Mouse (Mus musculus): ENCODE results near the gene Paqr3.

The Paqr3 gene

DNA sequence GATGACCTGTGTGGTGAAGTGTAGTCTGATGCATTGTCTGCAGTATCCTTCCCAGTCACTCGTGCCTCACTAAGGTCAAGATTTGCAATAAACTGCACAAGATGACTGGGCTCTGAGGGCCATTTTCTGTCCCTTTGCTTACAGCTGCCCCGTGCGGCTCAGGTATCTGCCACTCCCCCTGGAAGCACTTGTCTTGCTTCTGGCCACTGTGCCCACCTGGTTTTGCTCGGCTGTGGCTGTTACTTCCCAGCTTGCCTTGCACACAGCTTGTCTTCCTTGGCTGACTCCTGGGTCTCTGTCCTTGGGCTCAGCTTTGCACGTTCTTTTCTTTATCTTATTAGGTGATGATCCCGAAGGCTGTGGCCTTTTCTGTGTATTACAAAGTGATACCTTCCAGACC is 27.7 kb downstream of the Paqr3 start:
- no peak for DNase-seq

DNA sequence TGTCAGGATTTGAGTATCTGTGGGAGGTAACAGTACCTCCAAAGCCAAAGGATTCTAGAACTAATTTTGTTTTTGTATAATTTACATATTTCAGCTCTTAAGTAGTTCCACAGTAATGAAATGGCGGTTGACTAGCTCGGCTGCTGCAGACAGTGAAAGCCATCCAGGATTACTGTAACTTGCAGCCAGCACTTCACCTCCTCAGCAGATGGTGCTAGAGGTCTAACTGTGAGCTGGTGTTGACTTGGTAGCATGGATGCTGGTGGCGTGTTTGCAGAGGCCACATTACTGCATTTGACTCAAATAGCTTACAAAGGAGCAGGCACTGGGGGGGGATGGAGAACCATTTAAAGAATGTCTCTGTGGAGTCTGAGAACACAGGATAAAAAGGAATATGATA is 29.9 kb downstream of the Paqr3 start:
- DNase-seq: no peak

DNA sequence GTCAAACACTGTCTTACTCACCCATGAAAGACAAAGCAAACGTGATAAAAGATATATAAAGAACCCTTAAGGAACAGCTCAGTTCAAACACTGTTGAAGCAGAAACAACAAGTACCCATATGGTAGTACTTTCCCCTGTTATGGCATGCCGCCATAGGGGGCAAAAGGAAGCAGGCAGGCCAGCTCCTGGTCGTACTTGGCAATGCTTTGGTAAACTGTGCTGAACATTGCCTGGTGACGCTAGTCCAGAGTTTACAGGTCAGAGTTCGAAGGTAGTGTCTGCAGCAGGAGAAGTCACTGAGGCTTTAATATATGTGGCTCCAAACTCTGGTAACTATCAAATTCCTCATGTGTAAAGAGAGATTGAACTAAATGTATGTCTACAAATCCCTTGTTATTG is 32.8 kb downstream of the Paqr3 start:
- DNase-seq: peak; percentile 71

DNA sequence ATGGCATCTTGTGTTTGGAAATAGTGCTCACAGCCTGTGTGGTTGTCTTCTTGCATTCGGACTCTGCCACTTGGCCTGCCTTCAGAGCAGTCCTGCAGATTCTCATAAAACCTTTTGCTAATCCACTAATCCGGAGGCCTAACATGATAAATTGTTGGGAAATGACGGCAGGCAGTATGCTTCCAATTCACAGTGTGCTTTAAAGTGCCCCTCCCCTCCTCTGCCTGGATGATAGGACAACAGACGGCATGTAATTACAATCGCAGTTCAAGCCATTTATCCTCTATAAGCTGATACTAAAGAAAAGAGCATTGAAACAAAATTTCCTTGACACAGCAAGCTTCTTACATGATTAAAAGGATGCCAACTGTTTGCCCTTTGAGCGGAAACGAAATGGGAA is 33.7 kb downstream of the Paqr3 start:
- DNase-seq: no peak

DNA sequence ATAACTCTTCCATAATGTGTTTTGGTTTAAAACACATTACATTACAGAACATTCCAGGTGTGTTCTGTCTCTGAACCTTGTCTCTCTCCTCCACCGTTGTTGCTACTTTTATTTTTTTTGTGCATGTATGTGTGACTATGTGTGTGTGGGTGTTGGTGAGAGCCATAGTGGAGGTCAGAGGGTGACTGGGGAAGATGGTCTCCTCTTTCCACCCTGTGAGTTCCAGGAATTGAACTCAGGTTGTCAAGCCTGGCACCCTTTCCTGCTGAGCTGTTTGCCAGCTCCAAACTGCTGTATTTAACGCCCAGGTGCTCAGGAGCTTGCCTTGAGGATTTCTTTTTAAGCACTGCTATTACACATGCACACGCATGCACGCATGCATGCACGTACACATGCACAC is 35.2 kb downstream of the Paqr3 start:
- no peak for DNase-seq

DNA sequence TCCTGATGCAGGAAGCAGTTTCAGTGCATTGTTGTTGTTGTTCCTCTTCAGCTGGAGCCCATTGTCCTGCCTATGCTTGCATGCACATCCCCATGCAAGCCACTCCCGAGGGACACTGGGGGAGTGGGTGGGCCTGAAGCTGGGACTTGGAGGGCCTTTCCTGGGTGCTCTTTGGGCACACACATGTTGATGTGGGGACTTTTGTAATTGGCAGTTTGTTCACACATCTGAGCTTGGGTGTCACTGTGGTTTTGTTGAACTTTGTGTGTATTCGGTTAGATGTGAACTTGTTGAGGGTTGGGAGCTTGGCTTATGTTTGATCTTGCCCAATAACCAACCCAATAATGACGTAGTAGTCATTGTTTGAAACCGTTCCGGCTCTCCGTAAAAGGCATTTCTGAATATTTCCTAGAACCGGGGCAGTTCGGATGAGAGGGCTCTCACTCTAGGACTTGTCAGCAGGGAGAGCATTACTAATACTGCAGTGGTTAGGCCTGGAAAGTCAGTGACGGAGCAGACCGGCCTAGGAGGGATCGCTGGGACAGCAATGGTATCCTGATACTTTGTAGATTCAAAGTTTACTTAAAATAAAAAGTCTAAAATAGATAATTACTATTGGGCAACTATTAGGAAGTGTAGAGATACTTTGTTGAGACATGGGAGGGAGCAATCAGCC is 35.8 kb downstream of the Paqr3 start:
- DNase-seq: no peak

DNA sequence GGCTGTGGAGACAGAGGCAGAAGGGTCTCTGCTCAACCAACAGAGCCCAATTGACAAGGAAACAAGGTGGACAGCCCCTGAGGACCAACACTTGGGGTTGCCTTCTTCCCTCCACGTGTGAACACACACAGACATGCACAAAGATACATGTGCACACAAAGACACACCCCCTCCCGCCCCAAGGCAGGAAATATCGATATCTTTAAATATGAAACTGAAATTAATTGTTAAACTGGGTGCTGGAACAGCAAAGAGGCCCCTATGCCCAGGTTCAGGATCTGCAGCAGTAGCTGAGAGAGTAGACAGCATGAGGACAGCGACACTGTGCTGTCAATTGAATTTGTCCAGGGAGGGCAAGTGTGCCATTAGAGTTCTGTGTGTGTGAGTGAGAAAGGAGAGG is 45.6 kb downstream of the Paqr3 start:
- DNase-seq: no peak

DNA sequence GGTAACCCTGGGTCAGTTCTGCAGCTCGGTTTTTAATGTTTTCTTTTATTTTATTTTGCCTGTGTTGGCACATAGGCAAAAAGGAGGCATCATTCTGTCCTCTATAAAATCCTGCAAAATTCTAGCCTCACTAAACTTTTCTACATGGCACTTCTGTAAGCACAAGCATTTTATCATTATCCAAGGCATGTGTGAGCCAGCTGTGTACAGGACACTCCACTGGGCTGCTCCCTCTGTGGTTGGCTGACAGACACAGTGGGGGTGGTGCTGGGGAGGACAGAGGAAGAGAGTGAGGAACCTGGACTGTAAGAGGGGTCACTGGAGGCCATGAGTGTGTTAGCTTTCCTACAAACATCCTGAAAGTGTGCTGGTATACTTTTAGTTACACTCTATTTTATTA is 49.4 kb downstream of the Paqr3 start:
- DNase-seq: no peak

DNA sequence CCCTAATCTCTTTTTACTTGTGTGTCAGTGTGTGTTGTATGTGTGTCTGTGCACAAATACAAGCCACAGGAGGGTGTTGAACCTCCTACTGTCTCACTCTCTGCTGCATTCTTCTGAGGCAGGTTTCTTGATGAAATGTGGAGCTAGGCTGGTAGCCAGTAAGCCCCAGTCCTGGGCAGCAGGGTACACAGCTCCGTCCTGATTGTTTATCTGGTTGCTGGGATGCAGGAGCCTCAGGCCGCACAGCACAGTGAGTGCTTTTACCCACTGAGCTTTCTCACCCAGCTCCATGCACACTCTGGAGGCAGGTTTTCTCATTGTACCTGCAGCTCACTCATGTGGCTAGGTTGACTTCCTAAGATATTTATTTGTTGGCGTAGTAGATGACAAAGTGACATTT is 50.5 kb downstream of the Paqr3 start:
- no peak for DNase-seq

DNA sequence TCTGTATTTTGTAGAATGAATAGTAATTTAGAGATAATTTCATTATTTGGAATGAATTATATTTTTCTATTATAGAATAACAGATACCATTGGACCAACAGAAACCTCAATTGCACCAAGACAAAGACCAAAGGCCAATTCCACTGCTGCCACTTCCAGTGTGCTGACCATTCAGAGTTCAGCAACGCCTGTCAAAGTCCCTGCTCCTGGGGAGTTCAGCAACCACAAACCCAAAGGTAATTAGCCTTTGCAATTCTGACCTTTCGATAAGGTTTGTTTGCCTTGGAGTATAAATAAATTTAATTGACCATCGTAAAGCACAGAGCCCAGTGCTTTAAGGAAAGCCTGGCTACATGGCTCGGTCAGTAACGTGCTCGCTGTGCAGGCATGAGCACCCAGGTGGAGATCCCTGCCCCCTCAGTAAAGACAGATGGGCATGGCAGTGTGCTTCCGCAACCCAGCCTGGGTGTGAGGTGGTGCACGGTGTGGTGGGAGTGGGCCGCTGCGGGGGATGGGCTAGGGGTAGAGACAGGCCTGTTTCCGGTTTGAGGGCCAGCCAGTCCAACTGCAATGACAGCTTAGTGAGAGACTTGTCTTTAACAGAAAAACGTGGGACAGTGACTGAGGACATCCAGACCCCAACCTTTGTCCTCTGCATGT is 54.5 kb downstream of the Paqr3 start:
- peak; percentile 71 for DNase-seq

DNA sequence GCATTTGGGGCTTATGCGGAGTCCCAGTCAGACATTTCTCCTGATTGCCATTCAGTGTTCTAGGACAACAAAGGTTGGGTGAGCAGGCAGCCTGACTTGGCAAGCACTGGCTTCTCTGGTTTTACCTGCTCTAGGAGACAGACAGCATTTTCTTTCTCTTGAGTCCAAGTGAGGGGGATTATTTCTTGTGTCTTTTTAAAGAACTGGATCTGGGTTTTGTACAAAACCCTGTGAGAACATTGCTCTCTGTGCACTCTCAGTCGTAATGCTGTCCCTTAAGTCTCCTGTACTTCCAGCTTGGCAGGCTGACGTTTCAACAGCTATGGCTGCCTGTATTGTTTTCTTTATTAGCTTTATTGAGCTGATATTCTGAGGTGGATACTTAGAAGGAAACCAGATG is 55.0 kb downstream of the Paqr3 start:
- DNase-seq: no peak

DNA sequence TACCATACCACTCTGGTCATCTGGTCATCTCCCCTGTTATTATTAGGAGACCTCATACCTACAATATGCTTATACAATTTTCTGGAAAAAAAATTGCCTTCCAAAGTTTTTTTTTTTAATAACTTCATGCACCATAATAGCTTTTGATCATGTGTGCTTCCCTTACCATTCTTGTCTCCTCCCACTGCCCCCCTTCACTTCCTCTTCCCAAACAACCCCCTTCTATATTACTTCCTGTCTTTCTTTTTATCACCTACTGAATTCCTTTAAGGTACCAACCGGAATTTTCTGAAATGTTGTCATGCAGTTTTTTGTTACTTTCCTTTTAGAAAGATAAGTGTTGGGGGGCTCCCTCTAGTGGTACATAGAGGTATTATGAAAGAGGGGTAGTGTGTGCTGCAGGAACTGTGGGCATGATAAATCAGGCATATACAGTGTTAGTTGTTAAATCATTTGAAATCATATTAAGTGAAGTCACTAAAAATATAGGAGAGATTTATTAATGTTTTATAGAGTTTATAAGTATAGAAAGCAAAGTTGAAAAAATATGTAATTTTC is 55.8 kb downstream of the Paqr3 start:
- DNase-seq: peak; percentile 82

DNA sequence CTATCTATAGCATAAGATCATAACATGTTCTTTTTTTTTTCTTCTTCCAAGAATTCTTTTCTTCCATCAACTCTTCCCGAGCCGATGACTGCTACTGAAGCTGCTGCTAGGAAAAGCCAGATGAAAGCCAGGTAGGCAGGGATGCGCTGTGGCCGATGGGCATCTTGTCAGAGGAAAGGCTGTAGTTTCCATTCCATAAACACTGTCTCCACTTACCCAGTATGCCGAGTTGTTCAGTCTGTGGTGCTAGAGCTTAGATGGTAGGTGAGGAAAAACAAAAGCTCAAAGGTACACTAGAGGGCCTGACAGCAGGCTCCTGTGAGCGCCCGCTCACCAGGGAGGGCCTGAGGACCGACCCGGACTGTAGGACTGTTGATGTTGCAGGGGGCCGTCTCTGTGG is 56.6 kb downstream of the Paqr3 start:
- DNase-seq: no peak

DNA sequence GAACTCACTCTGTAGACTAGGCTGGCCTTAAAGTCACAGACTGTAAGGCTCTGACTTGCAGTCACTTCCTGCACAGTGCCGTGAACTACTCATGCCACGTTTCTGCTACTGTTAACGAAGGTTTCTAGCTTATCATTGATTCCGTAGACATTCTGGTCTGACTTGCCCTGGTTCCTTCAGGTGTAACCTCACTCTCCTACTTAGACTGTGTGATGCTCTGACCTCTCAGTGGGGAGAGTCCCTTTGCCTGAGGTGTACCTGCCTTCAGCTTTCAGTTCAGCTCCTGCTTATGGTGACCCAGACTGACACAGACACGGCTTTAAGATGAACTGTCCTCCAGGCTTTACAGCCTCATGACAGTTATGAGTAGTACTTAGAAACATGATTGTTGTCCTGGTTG is 57.2 kb downstream of the Paqr3 start:
- no peak for DNase-seq

DNA sequence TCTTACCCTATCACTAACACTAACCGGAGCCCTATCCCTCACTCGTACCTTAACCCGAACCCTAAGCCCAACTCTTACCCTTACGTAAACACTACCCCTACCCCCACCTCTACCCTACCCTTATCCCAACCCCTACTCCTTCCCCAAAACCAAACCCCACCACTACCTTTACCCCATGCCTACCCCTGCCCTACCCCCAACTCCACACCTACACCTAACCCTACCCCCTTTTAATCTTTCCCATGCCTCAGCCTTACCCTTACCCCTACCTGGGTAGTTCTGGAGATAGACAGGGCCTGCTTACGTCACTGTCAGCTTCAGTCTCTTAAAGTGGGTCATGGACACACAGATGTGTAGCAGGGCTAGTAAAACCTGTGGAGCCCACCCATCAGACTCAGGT is 62.5 kb downstream of the Paqr3 start:
- DNase-seq: no peak

DNA sequence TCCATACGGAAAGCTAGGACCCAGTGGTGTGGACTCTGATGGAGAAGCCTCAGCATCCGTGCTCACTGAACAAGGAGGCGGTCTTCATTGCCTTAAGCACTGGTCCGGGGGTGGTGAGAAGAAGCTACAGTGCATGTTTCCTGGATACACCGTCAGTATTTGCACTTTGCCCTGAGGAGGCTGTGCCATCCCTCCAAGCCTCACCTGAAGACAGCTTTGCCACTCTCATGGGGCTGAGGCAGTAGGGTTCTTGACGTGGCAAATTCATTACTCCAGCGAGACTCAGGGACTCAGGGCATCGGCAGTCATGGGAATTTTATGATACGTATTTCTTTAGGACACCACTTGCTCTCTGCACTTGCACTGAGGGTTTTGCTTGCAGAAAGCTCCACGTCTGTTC is 64.7 kb downstream of the Paqr3 start:
- DNase-seq: no peak

DNA sequence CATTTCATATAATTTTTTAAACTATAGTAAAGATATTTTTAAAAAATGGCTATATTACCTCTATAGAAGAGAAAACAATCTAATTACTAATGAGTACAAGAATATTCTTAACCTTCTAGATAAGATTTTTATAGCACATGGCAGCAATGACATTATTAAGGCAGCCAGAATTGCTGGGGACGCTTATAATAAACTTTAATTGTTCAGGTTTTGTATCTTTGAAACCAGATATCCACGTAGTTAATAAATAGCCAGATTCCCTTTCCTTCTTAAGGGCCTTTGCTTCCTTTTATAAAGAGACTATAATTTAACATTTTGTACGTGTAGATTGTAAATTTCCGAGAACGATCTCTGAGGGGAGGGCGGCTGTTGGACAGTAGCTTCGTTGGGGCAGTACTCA is 66.1 kb downstream of the Paqr3 start:
- no peak for DNase-seq
